Mouse (Mus musculus) embryo, embryonic 11.5 days (tissue): ENCODE measurements at regions not wholly inside any gene's neighbourhood (a gene's known extent, or its start where the extent isn't known, plus 50 kb on each side); places are given as distances from the start of the nearest gene placed in this dataset.

Source experiments
- DNase-seq: peaks from one replicate; pipeline ENCODE4 v3.0.0-alpha.2; 2012; ENCODE audit warnings: low read depth, low spot score

DNA sequence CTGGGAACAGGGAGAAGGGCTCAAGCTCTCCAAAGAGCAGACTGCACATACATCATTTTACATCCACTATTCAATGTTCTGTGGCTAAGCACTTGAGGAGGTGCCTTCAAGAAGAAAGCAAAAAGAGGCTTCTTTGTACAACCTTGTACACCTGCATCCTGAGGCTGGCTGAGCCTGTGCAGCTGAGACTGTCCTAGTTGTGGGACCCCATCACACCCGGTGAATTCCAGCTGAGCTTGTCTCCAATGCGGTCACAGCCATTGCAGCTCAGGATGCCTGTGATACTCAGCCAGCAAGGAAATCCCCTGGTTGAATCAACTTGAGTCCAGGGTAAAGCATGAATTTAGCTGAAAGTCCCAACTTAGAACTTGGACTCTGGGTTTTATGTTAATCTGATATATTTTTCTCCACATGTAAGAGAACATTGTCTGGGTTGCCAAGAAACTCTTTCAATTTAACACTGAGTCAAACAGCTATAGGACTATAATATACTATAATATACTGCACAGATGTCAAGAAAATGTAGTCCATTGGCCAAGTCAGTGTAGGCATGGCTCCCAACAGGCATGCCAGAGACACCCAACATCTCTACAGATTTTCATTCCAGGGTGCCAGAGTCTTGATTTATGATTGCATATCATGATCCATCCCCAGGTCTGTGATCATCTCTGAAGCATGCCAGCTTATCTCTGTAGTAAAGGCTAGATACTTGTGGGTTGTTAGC is 599.2 kb downstream of the Pard3 start:
- DNase-seq, result no peak

- DNase-seq, result no peak
Measured at GRCm38 (mm10) chr8:127666606-127667005, 602.9 kb downstream of the Pard3 start.

DNA sequence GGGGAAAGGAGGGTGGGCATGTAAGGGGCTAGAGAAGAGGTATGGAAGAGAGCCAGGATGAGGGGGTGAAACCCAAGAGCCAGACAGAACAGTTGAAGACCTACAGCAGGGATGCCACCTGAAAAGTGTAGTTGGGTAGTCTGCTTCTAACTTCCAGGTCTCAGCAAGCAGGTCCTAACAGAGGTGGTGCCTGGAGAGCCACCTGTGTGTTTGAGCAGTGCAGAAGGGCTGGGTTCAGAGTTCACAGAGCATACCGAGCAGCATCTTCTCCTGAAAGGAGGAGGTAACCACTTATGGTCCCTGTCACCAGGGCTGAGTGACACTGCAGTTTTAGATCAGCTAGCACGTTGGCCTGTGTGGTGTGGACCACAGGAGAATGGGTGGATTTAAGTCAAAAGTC is 605.3 kb downstream of the Pard3 start:
- no peak for DNase-seq

DNA sequence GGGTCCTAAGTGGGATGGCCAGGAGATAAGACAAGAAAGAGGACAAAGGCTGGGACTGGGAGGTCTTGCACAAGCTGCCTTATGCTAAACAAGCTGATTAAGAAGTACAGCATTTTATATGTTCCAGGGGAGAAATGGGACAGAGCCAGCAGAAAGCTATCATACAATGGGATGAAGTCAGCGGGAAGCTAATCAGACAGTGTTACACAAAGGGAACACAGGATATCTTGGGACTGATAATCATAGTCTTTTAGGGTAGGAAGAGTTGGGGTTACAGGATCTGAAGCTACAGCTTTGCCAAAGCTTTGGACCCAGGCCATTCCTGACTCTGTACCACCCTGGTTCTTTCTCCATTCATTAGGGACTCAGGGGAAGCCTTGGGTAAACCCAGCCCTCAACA is 610.4 kb downstream of the Pard3 start:
- DNase-seq, result no peak

DNA sequence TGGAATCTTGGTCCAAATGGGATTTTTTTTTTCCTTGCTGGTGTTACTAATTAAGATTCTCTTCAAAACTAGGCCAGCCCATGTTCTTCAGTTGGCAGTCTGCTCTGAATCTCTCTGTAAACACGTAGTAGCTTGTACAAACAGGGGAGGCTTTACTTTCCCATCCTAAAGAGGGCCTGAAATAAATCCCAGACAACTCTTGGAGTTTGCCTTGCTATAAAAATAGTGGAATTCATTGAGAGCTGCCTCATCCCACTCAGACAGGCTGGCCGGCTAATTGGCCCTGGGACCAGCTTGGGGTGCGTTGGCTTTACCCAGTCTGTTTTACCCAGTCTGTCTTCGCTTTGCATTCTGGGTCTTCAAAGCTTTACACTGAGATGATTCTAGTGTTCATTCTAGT is 611.7 kb downstream of the Pard3 start:
- no peak for DNase-seq

DNA sequence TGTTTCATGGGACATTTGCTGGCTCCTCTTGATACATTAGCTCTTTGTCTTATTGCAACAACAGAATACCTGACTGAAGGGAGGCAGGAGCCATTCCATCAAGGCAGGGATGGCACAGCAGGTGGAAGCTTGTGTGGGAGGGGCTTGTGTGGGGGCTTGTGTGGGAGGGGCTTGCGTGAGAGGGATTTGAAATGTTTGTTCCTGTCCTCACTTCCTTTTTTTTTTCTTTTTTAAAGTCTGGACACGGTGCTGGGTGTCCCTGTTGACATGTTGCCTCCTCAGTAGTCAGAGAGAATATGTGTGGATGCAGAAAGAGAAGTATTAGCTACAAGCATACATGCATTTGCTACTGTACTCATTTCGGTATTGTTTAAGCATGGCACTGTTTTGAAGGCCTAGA is 616.5 kb downstream of the Pard3 start:
- no peak for DNase-seq

DNA sequence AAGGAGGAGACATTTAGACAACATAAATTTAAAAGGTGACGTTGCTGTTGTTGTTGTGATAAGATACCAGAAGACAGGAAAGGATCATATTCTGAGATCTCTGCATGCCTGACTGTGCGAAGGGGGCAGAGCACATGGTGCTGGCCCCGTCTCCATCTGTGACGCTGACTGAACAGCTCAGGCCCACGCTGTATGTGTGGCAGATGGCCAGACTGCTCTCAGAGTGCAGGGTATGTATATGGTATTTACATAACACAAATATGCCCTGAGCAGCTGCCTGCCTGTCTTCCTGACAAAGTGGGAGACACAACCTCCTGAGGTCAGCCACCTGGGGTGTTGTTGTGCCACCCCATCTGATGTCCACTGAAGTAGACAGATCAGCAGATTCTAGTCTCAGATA is 620.5 kb downstream of the Pard3 start:
- DNase-seq, result no peak

GRCm38 (mm10) chr8:127690792-127691191 is 627.1 kb downstream of the Pard3 start:
- no peak for DNase-seq

DNA sequence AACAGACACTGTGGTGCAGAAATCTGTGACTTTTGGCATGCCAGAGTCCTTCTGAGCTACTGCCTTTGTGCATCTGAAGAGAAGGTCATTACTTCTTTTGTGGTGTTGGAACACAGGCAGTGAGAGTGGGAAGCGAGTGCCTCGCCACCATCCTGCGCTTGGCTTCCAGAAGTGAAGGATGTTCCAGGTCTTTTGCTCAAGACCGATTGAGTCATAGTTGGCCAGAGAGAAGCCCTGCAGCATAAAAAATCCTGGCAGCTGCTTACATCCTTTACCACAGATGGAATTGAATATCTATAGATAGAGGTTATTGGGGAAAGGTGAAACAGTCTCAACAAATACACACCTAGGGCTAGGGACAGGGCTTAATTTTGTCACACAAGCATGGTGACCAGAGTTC is 634.7 kb downstream of the Pard3 start:
- DNase-seq, result no peak

DNA sequence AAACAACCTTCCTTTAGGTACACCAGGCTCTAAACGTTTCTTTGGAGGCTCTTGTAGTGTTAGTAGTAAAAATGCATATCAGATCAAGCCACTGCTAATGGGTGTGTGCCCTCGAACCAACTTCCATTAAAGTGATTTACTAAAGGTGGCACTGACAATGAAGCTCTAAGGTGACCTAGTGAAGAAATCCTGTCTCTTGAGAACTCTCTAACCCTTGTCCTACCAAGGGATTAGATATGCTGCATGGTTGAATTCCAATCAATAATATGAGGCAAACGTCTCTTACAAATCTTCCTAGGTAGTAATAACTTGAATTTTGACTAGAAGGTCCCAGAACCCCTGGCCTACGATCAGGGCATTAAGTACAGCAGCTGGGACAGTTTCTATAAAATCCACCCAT is 640.7 kb downstream of the Pard3 start:
- no peak for DNase-seq

GRCm38 (mm10) chr8:127706051-127706835 is 642.5 kb downstream of the Pard3 start:
- no peak for DNase-seq

DNA sequence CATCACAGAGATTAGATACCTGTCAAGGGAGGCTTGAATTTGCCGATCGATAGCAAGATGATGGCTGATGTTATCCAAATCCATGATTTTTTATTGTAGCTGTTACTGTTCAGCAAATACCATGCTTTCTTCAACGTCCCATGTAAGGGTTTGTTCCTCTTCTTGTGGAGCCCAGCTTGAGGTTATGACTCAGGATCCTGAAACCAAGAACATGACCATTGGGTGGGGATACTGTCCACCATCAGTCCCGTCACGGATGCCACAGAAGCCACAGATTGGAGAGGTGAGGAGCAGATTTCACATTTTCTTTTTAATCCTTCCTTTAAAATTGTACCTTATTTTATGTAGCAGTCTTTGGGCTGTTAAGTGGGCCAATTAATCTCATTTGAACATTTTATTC is 645.7 kb downstream of the Pard3 start:
- DNase-seq, result no peak

DNA sequence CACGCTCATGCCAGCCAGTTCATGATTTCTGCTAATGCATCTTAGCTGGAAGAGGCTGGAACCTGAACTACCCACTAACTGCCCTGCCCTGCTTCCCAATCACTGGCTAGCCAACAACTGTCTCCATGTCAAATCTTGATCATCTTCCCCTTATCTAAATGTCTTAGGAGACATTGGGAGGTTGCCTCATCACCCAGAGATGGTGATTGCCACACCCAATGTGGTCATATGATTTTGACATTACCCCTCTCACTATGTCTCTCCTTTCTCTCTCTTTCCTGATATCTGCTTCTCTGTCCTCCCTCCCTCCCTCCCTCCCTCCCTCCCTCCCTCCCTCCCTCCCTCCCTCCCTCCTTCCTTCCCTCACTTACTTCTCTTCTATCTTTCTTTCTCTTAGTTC is 643.3 kb upstream of the Nrp1 start:
- DNase-seq, result no peak

DNA sequence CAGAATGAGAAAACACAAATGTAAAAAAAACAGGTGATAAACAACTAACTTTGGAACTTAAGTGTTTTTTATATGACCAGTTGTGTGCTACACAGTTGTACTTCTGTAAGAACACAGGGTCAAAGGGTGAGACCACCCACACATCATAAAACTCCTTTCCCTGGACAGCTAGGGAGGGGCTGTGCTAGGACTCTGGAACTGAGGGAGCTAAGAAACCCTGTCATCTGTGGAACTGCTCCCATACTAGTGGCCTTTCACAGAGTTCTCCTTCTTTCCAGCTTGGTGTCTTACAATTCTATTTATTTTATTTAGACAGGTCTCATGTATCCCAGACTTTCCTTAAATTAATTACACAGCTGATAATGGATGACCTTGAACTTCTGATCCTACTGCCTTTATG is 640.4 kb upstream of the Nrp1 start:
- no peak for DNase-seq

- DNase-seq, result no peak
Measured at GRCm38 (mm10) chr8:127719881-127720280, 638.5 kb upstream of the Nrp1 start.

GRCm38 (mm10) chr8:127720593-127721290 is 637.7 kb upstream of the Nrp1 start:
- DNase-seq, result no peak

DNA sequence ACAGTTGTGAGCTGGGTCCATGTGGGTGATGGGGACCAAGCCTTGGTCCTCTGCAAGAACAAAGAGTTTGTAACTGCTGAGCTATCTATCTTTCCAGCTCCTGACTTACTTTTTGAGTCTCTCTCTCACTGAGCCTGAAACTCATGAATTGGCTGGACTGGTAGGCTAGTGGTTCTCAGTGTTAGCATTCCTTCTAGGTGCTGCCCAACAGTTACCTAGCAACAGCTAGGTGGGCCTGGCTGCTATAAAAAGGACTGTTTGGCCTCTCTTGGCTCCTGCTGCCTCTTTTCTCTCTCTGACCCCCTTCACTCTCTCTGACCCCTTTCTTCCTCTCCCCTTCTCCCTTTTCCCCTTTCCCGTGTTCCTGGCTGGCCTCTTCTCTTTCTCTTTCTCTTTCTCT is 636.8 kb upstream of the Nrp1 start:
- no peak for DNase-seq

DNA sequence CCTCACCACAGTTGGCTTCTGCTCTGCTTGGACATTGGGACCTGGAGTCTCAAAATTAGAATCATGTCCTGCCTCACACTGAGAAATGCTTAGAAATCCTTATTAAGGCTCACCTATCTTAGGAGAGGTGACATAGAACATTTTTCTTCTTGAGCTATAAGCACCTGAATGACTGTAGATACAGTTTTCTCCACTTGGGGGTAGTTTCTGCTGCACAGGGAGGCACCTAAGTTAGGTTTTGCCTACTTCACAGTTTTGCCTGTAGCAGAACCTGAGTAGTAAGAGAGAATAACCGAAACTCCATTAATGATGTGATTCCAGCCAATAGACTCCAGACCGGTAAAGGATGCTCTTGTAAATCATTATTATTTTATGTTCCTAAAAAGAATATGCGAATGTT is 624.3 kb upstream of the Nrp1 start:
- DNase-seq, result no peak

- no peak for DNase-seq
Measured at GRCm38 (mm10) chr8:127742236-127742635, 616.2 kb upstream of the Nrp1 start.

DNA sequence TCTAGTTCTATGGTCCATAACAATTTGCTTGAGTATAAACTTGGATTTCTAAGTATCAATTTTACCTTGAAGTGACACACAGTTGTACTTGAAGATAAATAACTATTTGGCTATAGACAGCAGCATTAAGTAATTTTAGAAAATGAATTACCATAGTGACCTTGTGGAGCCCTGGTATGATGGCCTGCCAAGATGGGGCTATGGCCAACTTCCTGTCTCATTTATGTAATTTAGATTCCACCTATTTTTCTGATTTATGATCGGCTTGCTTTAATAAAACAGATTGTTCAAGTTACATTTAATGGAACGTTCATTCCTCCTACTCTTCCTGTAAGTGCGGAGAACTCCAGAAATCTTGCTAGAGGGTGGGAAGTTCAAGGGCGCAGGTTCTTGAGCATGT is 613.2 kb upstream of the Nrp1 start:
- DNase-seq, result no peak

GRCm38 (mm10) chr8:127746456-127746855 is 611.9 kb upstream of the Nrp1 start:
- DNase-seq, result no peak

DNA sequence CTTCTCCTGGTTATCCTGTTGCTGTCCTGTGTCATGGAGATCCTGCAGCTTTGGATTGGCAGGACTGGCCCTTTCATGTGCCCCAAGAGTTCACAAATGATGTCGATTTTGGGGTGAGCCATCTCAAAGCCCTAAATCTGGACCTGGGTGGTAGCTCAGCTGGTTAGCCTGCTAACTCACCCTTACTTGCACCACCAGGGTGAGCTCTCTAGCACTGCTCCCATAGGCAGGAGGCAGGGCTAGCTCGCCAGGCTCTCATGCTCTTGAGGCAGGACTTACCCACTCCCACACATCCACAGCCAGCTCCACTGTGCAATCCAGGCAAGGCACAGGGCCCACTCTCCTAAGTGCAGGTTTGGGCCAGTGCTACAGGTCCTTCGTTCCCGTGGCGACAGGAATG is 605.5 kb upstream of the Nrp1 start:
- no peak for DNase-seq
